Mouse (Mus musculus) liver, embryonic 14.5 days (tissue): Measurements from ENCODE around the gene Cyp2u1. TPM values are rescaled to one million over a fixed set of nuclear protein-coding genes. Genes with fewer than 3 reads are reported as not detected.

Experiments used
- ATAC-seq: fragments of 200-750 bp; cut with Nextera tagmentation; 2 replicates; pipeline ENCODE4 v1.8.0; 2017; ENCODE audit warnings: moderate number of reproducible peaks, mild to moderate bottlenecking, moderate library complexity; ENCODE audit not compliant: insufficient read depth
- DNase-seq, 3 experiments: peaks; one replicate each; pipeline ENCODE4 v3.0.0-alpha.2; 2012 to 2013; ENCODE audit warnings: low read depth in 3 of 3, low spot score in 3 of 3
- H3K27ac ChIP-seq: fragments of 300-500 bp; sonication (generic); 2 replicates; pipeline ENCODE4 v1.5.1; 2014; ENCODE audit warnings: moderate library complexity, mild to moderate bottlenecking, control low read depth, inconsistent platforms
- H3K27me3 ChIP-seq: fragments of 300-500 bp; sonication (generic); 2 replicates; pipeline ENCODE4 v1.6.1; 2014; ENCODE audit warnings: mild to moderate bottlenecking, low read length, moderate library complexity; ENCODE audit not compliant: control insufficient read depth, insufficient read depth
- H3K36me3 ChIP-seq: fragments of 300-500 bp; sonication (generic); replicated peaks from 2 replicates; pipeline ENCODE4 v1.6.1; 2014; ENCODE audit warnings: low read depth; ENCODE audit not compliant: control insufficient read depth, insufficient read depth
- H3K4me1 ChIP-seq, 2 experiments: fragments of 200-500 bp in 1 of 2; fragments of 300-500 bp in 1 of 2; sonication (generic) in 1 of 2; replicated peaks; 2 replicates each; pipeline ENCODE4 v1.6.1; 2012 to 2014; ENCODE audit warnings: antibody characterized with exemption in 1 of 2, inconsistent platforms in 1 of 2, low read length in 1 of 2; ENCODE audit not compliant: control insufficient read depth in 2 of 2, insufficient read depth in 2 of 2
- H3K4me2 ChIP-seq: fragments of 300-500 bp; sonication (generic); 2 replicates; pipeline ENCODE4 v1.6.1; 2014; ENCODE audit warnings: low read depth, mild to moderate bottlenecking, control low read depth, moderate library complexity
- H3K4me3 ChIP-seq, 2 experiments: fragments of 200-500 bp in 1 of 2; fragments of 300-500 bp in 1 of 2; sonication (generic) in 1 of 2; 2 replicates each; pipeline ENCODE4 v1.5.1; 2012 to 2014; ENCODE audit warnings: low read depth in 2 of 2, low read length in 2 of 2, mild to moderate bottlenecking in 2 of 2, control low read depth in 1 of 2, inconsistent platforms in 1 of 2, moderate library complexity in 1 of 2; ENCODE audit not compliant: insufficient read depth in 1 of 2
- H3K9ac ChIP-seq: fragments of 300-500 bp; sonication (generic); replicated peaks from 2 replicates; pipeline ENCODE4 v1.6.1; 2014; ENCODE audit warnings: mild to moderate bottlenecking, control low read depth, moderate library complexity
- H3K9me3 ChIP-seq: fragments of 300-500 bp; sonication (generic); 2 replicates; pipeline ENCODE4 v1.6.1; 2016; ENCODE audit warnings: low read length, mixed read lengths; ENCODE audit not compliant: control insufficient read depth
- CTCF ChIP-seq: IDR thresholded peaks from 2 replicates; pipeline ENCODE4 v1.5.1; 2016; ENCODE audit warnings: antibody characterized with exemption, low read depth, control low read depth
- EP300 ChIP-seq: IDR thresholded peaks from 2 replicates; pipeline ENCODE4 v1.6.1; 2016; ENCODE audit warnings: antibody characterized with exemption, low read depth
- WGBS: fragments of 180-500 bp; shearing (Covaris S2); extraction: QIAGEN DNeasy Blood & Tissue Kit; methylation state at CpG from one replicate; pipeline ENCODE4 v1.1.7; 2014; ENCODE audit not compliant: insufficient replicate concordance; 5-methylcytosine and 5-hydroxymethylcytosine counted together
- polyA plus RNA-seq, 2 experiments: library from polyadenylated mRNA; depleted of rRNA in 1 of 2; stranded (reverse) in 1 of 2; unstranded in 1 of 2; fragments of >200 nt; fragmentation: Nextera tagmentation in 1 of 2; extraction: Ambion mirVana in 1 of 2; gene quantifications; 2 replicates each; pipeline versions ENCODE4 v1.2.1 to v1.2.3; 2012 to 2014

Gene Cyp2u1
- polyA plus RNA-seq, 2 experiments = 0.04 to 0.15 TPM

DNA sequence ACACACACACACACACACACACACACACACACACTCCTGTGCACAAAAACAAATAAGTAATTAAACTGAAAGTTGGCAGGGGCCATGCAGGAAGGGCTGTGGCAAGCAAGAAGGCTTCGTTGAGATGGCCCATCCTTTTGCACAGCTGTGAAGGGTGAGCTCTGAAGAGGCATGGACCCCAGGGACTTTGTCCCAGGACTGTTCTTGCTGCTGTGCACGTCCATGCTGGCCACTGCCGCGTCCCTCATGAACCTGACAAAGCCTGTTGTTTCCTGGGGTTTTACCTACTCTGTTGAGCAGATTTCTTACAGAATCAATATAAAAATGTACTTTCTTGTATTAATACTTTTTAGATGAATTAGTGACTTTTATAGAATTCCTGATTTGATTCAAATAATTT, 11.1 kb downstream of the Cyp2u1 start:
- no peak for ATAC-seq
- Histone ChIP-seq H3K27me3 (no peaks in the 10 kb centered on the region), H3K4me1 (no peaks in the 10 kb centered on the region; a peak in 1 of 4 replicates), H3K9me3 (no peaks in the 10 kb centered on the region), H3K4me2 (no peak overlapping the region), H3K36me3 (no peaks in the 10 kb centered on the region), H3K27ac (no peak overlapping the region), H3K4me3 (no peak overlapping the region), H3K9ac (no peak overlapping the region)
- WGBS = 64% methylated on average over 4 of the region's 4 CpGs
- TF ChIP-seq CTCF (no peak), EP300 (no peak)
- no peak for DNase-seq

DNA sequence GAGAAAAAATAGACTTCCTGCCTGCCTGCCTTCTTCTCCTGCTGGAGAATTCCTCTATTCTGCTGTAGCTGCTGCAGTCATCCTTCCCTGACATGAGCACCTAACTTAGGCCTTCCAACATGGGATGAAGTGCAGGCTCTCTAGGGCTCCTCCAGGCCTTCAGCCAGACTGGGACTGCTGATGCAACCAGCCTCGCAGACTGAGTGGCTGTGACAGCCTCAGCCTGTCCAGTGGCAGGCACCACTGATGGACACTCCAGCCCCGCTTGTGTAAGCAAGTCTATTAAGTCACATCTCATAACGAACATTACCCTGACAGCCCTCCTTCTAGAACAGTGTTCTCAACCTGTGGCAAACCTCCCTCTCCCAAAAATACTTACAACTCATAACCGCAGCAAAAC, 28.9 kb downstream of the Cyp2u1 start:
- H3K4me3 ChIP-seq = no peak overlapping the region
- no peak overlapping the region for H3K4me2 ChIP-seq
- peaks cover 0 to 15% of the 10 kb centered on the region in 2 experiments; a peak in 3 of 4 replicates for H3K4me1 ChIP-seq
- no peaks in the 10 kb centered on the region for H3K9me3 ChIP-seq
- DNase-seq (no peak), ATAC-seq (no peak)
- TF ChIP-seq CTCF (no peak), EP300 (no peak)
- H3K27ac ChIP-seq = no peak overlapping the region
- no peaks in the 10 kb centered on the region for H3K36me3 ChIP-seq
- no peak overlapping the region for H3K9ac ChIP-seq
- H3K27me3 ChIP-seq = no peaks in the 10 kb centered on the region
- 70% methylated on average over 4 of the region's 4 CpGs for WGBS

DNA sequence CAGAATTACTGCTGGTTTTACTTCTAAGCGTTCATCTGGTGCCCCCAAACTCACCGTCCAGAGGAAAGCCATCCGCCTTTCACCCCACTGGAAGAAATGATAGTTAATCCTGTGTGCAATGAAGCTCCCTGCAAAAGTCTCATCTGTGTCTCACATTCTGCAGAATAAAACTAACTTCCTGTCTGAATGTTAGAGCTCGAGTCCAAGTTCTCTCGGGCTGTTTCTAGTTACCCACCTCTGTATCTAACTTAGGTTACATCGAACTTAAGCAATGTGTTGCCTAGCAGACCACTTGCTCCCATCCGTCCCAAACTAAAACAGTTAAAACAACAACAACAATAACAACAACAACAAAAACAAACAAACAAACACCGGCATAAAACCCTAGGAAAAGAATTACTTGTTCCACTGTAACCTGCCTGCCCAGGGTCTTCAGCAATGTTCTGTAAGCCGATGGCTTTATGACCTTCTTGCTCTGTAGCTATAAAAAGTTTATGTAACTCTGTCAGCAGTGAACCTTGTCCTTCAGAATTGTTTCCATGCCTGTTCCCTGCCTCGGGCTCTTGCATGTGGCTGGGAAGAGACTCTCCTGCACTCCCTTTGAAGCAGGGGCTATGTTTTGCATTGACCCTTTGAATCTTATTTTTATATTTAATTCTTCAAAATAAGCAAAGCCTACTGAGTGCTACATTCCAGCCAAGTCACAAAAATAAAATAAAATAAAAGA, 30.5 kb downstream of the Cyp2u1 start:
- Histone ChIP-seq H3K27me3 (no peaks in the 10 kb centered on the region), H3K36me3 (no peaks in the 10 kb centered on the region), H3K4me1 (peaks cover 0 to 21% of the 10 kb centered on the region in 2 experiments; a peak in 3 of 4 replicates), H3K9me3 (no peaks in the 10 kb centered on the region), H3K9ac (peak overlapping the region; percentile 20; the same call in 1 of the 2 replicates), H3K4me3 (peak overlapping the region; percentile 52 to 70), H3K27ac (no peak overlapping the region), H3K4me2 (peak overlapping the region; percentile 85)
- ATAC-seq (0 out of 2 replicates have a peak, but pooled peaks have one; percentile 1), DNase-seq (no peak)
- TF ChIP-seq EP300 = no peak
- no peak for TF ChIP-seq CTCF
- 26% methylated on average over 10 of the region's 10 CpGs for WGBS

DNA sequence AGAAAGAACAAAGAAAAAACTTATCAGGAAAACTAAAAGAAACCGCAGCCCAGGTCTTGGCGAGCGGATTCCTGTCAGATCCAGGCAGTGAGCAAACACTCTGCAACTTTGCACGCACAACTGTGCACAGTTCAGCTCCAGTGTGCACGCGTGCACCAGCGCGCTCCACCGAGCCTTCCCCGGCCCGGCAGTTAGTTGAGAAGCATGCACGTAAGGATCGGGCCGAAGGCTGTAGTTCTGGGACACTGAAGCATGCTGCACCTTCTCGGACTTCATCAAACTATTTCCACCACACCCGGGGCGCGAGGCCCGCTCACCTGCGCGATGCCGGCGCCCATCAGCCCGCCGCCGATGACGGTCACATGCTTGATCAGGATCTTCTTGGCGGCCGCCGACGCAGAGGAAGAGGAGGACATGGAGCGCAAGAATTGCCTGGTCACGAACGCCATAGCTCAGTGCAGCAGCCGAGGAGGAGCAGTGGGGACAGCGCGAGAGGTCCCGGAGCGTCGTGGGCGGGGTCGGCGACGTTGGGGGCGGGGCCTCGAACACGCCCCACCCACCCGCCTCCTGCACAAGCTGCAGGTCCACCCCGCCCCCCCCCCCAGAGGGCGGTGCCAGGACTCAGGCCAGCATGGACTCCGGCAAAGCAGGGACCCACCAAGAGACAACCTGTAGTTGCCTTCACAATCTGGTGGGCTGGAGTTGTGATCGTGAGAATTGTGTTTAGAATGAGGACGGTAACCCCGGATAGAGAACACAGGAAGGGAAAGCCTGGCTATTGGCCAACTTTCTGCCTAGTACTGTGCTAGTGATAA, 31.3 kb downstream of the Cyp2u1 start, which contains the start of gene Hadh:
Hadh (minus strand) TSS at position 543 of the 815 bp plus-strand sequence.
- H3K4me3 ChIP-seq = peak within 1 kb of the TSS; percentile 70 to 73
- peak; percentile 84 for ATAC-seq
- no peaks in the 10 kb centered on the region for H3K9me3 ChIP-seq
- H3K36me3 ChIP-seq = no peaks in the 10 kb centered on the region
- peaks cover 0 to 21% of the 10 kb centered on the region in 2 experiments; a peak in 3 of 4 replicates for H3K4me1 ChIP-seq
- DNase-seq = peak; percentile 52 to 66 (median 58)
- WGBS = under 1% methylated on average over 53 of the region's 54 CpGs
- no peak within 1 kb of the TSS for H3K27ac ChIP-seq
- TF ChIP-seq CTCF (no peak), EP300 (no peak)
- H3K27me3 ChIP-seq = no peaks in the 10 kb centered on the region
- peak within 1 kb of the TSS; percentile 62 for H3K9ac ChIP-seq
- peak within 1 kb of the TSS; percentile 85 for H3K4me2 ChIP-seq

DNA sequence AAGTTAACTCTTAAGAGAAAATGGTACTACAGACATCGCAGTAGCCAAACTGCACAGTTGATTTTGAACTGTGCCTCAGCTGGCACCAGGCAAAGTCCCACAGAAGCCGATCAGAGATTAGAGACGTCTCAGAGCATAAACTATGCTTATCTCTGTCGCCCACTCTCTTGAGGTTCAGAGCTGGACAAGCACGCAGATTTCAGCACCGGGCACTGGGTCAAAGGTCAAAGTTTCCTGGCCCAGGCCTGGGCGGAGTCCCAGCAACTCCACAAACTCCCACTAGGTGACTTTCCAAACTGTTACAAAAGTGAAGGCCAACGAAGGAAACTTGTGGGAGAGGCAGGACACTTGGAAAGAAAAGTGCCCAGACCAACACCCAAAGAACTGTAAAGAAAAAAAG, 31.9 kb downstream of the Cyp2u1 start:
- H3K4me3 ChIP-seq = peak overlapping the region; percentile 70 to 73
- H3K4me1 ChIP-seq = peaks cover 0 to 26% of the 10 kb centered on the region in 2 experiments; a peak in 3 of 4 replicates
- peak overlapping the region; percentile 85 for H3K4me2 ChIP-seq
- no peak overlapping the region for H3K27ac ChIP-seq
- TF ChIP-seq CTCF = no peak; the same call in 1 of the 2 replicates
- TF ChIP-seq EP300 = peak; percentile 51
- no peak overlapping the region for H3K9ac ChIP-seq
- ATAC-seq (peak; percentile 62), DNase-seq (peak; percentile 50 to 61 (median 50))
- WGBS = 2% methylated on average over 8 of the region's 8 CpGs
- no peaks in the 10 kb centered on the region for H3K27me3 ChIP-seq
- no peaks in the 10 kb centered on the region for H3K9me3 ChIP-seq
- H3K36me3 ChIP-seq = no peaks in the 10 kb centered on the region
